Mouse (Mus musculus) induced T-regulatory cell, adult 2 months (primary cell): Measurements from ENCODE around the gene Arhgap24.
A peak's percentile ranks its signal among the peaks of the same experiment; 100 is the strongest.

Experiments used
- DNase-seq: peaks from one replicate; pipeline ENCODE4 v3.0.0-alpha.2; 2012; ENCODE audit warnings: low read depth

Gene Arhgap24

DNA sequence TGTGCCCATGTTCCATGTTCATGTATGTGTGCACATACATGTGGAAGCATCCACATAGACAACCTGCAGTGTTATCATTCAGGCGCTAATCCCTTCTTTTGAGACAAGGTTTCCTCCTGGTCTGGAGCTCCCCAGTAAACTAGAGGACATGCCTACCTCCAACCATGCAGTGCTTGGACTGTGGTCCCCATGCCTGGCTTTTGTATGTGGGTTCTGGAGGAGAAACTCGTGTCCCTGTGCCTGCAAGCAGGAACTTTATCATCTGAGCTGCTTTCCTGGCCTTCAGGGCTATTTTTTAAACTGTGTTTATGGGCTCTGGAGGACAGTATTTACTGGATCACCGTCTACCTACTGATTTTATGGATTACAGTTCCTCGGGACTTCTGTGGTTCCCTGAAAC is 262.9 kb downstream of the Arhgap24 start:
- DNase-seq: no peak

DNA sequence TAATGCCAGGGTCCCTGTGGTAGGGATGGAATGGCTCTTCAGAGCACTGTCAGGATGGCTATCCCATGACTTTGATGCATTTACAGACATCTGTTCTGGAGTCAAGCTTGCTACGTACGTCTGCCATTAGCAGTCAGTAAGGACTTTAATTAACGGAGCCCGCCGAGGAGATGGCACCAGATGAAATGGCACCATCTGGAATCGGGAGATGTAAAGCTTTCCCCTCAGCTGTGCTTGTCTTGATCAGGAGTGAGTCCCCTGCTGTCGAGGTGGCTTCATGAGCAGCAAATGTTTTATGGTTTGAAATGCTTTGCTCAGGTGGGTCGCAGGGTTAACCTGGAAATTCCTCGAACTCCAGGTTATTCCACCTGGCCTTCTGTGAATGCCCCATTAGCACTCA is 267.0 kb downstream of the Arhgap24 start:
- no peak for DNase-seq

- no peak for DNase-seq
Measured at GRCm38 (mm10) chr5:102749020-102749419, 267.8 kb downstream of the Arhgap24 start.

GRCm38 (mm10) chr5:102750674-102751073 is 269.5 kb downstream of the Arhgap24 start:
- DNase-seq: no peak

GRCm38 (mm10) chr5:102751661-102752307 is 270.6 kb downstream of the Arhgap24 start:
- no peak for DNase-seq

- DNase-seq: no peak
Measured at GRCm38 (mm10) chr5:102752308-102752663, 271.1 kb downstream of the Arhgap24 start.

GRCm38 (mm10) chr5:102757040-102757439 is 275.8 kb downstream of the Arhgap24 start:
- no peak for DNase-seq

GRCm38 (mm10) chr5:102765694-102766093 is 284.5 kb downstream of the Arhgap24 start:
- no peak for DNase-seq

DNA sequence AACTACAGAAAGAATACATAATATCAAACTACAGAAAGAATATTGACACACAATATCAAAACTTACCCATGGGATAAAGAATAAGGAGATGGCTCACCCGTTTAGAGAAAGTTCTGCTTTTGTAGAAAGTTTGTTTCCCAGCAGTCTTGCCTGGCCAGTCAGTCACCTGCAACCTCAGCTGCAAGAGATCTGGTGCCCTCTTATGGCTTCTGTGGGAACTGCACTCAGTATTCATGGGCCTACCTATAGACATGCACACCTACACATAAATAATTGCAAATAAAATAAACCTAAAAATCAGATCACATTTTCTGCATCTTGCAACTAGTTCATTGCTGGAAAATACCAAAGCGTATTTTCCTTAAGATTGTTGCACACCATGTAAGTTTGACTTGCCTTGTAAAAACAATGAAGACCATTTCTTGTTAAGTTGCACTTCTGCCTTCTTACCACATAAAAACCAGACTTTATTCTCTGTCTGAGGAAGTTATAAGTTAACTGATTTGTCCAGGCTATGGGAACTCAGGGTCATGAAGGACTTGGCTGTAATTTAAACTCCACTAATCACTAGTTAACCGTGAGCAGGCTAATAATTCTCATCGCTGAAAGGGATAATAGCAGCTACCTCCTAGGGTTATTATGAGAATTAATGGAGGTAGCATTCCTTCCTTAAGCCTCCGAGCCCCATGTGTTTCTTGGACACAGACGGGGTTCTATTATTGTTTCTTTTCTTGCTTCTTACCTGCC is 285.3 kb downstream of the Arhgap24 start:
- peak; percentile 58 for DNase-seq

- no peak for DNase-seq
Measured at GRCm38 (mm10) chr5:102767058-102767444, 285.9 kb downstream of the Arhgap24 start.

GRCm38 (mm10) chr5:102767822-102768221 is 286.6 kb downstream of the Arhgap24 start:
- no peak for DNase-seq

- no peak for DNase-seq
Measured at GRCm38 (mm10) chr5:102768385-102769080, 287.3 kb downstream of the Arhgap24 start.

DNA sequence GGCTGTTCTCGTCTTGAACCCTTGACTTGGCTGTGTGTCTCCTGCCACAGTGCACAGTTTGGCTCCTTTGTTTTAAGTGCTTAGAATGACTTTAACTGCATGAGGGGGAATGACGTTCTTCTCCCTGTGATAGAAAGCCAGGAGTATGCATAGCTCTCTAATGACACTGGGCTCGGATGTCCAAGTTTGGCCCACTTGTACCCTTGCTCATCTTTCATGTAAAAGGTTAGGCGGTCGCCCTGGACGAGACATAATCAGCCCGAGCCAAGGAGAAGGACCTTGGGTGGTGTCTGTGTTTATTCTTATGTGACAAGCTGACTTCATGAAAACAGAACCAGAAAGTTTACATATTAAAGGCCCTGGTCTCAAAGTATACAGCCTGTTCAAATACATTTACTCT is 289.4 kb downstream of the Arhgap24 start:
- no peak for DNase-seq

DNA sequence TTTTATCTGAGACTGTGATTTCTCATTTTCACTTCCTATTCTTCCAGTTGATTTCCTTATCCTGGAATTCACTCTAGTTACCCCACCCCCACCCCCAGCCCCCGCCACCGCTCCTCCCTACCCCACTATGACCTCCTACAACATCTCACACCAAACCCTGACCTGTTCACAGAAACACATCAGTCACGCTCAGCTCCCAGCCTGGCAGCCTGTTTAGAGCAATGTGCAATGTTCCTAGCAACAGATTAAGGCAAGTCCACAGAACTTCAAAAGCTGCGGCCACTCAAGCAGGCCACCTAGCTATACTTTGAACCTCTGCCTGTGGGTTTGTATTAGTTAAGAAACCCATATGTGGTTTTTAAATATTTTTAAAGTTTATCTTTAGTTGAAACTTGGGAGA is 293.3 kb downstream of the Arhgap24 start:
- DNase-seq: no peak

DNA sequence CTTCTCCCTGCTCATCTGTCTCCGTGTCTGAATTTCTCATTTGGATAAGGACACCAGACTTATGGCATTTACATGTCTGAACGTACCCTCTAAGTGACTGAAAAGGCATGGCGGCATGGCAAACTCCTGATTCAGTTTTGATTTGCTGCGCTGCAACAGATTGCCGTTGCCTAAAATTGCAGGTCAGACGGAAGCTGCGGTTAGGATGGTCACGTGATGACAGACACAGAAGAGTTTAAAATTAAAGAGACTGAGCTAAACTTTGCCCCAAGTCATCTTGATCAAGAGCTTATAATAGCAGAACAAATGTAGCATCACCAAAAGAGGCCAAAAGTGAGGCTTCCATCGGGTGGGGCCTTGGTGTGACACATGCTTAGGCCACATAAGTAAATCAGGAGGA is 296.1 kb downstream of the Arhgap24 start:
- peak; percentile 25 for DNase-seq

DNA sequence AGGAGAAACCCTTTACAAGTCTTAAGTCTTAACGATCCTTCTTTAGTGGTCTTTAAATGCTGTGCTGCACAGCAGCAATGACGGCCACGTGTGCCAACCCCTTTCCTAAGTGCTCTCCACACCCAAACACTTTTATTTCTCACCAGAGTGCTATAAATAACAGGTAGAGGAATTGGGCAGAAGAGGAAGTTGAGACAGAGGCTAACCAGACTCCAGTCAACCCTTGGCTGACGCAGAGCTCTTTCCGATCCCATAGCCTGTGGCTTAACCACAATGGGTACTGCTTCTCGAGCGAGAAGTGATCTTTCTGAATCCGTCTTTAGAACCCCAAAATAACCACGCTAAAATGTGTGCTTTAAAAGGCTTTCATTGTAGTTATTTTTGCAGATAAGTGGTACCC is 296.7 kb downstream of the Arhgap24 start:
- peak; percentile 45 for DNase-seq

DNA sequence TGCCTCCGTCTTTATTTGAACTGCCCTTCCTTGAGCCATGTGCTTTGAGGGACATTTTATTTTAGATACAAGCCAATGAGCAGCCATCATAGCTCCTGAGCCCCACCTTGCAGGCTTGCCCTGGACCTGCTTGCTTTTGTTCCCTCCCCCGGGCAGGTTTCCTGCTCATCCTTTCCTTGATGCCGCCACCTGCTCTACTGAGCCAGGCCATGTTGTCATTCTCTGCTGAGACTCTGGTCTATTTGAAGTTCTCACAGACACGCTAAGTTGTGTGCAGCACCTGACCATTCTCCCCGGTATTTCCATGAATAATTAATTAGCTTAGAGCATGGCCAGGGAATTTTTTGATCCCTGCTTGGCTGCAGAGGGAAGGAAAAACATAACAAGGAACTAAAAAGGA is 297.1 kb downstream of the Arhgap24 start:
- DNase-seq: no peak

DNA sequence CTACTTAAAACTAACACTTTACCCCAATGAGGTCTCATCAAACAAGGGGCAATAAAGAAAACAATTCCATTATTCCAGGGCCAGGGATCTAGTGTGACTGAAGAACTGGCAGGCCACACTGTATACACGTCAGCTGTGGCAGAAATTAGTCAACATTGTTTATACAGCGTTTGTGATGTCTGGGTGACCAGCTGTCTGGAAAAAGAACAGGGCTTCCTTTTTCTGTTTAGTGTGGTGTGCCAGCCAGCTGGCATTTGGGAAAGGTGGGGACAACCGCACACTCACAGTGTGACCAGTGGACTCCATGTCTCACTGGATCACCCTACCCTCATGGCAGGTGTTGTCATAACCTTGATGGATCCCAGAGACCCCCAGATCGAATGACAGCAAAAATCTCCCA is 302.4 kb downstream of the Arhgap24 start:
- DNase-seq: no peak

DNA sequence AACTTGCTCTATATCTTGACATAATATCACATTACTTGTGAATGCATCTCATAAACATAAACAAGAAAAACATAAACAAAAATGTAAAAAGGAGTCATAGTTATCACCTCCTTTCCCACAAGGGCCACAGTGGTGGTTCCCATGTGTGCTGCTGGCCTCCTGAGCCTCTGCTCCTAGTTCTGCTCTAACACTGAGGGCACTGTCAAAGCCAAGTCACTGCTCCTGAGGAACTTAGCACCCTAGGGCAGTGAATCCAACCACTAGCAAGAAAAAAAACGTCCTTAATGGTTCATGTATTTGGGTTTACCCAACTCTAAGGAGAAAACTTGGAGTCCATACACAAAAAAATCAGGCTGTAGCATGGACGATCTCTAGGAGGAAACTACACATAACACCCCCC is 304.9 kb downstream of the Arhgap24 start:
- DNase-seq: no peak

GRCm38 (mm10) chr5:102788437-102788836 is 307.2 kb downstream of the Arhgap24 start:
- DNase-seq: no peak

DNA sequence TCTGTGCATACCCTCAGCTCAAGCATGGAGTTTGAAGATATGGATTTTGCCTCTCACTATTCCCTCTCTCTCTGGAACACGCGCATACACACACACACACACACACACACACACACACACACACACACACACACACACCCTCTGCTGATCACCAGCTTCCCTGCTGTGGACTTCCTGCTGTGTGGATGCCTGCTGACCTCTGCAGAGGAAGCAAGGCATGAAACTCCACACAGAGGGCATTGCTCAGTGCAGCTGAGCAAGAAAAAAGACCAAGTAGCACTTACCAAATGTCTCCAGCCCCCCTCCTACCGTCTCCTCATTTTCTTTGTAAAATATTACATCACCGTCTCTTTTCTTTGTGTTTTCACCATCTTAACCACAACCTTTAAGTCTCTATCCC is 310.1 kb downstream of the Arhgap24 start:
- no peak for DNase-seq

- DNase-seq: no peak
Measured at GRCm38 (mm10) chr5:102793536-102793935, 312.3 kb downstream of the Arhgap24 start.

GRCm38 (mm10) chr5:102801469-102801868 is 320.3 kb downstream of the Arhgap24 start:
- no peak for DNase-seq
